Mouse (Mus musculus): ENCODE data around the gene Hmga1.

Gene Hmga1

DNA sequence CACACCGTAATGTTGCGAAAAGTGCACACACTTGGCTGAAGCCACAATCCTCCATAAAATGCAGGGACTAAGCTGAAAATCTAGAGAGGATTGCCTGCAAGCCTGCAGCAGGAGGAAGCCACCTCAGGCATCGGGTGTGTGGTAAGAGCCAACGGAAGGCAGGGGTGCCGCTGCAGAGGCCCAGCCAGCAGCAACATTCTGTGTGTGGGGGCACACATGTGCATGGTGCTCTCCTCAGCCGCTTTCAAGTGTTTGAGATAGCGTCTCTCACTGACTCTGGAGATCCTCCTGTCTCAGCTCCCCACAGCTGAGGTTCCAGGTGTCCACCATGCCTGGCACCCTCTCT lies 36.2 kb downstream of the Hmga1 start:
- DNase-seq, result no peak

DNA sequence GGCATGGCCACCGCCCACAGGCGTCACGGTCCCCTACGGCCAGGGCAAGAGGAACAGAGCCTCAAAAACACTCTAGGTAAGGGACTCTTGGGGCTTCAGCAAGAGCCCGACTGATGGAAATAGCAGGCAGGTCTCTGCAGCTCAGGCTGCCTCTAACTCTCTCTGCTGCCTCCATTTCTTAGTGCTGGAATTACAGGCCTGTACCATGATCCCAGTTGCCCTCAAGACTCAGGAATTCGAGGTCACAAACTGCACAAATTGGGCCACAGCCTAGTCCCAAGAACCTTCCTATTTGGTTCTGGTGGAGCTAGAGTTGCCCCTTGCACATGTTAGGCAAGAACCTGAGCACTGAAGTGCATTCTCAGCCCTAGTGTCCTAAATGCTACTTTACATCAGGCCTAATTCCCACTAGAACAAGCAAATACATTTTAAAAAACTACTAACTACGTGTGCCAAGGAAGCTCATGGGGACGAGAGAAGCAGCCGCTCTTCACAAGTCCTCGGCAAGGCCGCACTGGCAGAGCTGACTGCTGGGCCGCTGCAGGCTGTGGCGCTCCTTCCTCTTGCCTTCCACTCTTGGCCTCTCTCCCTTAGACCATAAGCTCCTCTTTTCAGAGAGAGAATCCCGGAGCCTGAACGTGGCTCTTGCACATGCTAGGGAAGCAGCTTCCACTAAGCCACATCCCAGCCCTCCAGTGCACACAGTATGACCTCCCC lies 39.5 kb downstream of the Hmga1 start:
- DNase-seq, result no peak

DNA sequence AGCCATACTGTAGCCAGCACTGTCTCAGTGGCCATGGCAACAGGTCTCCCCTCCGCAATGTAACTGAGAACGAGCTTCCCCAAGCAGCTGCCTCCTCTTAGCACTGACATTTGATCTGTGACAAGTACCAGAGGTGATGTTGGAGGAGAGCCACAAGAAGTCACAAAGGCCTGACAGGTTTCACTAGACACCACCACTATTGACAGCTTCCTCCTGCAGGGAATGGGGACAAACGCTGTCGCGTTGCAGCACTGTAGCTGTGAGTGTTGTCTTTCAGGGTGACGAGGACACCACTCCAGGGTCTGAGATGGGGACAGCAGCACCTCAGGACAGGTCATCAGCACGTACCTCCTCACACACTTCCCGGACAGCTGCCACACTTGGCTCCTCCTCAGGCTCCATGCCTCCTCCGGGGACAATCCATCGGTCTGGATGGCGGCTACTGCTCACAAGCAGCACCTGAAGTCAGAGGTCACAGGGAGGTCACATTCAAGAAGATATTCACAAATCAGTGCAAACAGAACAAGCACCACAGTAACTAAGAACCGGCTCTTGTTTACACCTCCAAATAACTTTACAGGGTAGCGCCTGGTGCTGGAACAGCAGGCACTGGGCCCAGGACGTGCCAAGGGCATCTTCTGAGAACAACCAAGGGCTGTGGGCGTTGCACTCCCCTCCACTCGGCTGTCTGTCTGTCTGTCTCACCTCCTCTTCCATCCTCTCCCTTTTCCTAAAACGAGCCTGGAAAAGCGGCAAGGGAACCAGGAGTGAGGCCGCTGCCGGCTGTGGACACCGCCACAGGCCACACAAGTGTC lies 40.3 kb downstream of the Hmga1 start:
- DNase-seq, result no peak

DNA sequence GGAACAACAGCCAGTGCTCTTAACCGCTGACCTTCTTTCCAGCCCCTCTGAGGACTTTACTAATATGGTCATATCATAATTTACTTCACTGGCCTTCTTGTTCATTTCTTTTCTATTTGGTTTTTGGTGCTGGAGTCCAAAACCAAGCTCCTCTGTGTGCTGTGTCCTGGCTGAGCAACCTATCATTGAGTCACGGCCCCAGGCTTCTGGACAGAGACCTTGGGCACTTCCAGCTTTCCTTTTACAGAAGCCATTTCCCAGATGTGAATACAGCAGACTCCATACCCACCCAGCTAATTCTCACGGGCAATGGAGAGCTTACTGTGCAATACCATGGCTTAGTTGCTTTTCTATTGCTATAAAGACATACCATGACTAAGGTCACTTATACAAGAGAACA lies 44.0 kb downstream of the Hmga1 start:
- no peak for DNase-seq

DNA sequence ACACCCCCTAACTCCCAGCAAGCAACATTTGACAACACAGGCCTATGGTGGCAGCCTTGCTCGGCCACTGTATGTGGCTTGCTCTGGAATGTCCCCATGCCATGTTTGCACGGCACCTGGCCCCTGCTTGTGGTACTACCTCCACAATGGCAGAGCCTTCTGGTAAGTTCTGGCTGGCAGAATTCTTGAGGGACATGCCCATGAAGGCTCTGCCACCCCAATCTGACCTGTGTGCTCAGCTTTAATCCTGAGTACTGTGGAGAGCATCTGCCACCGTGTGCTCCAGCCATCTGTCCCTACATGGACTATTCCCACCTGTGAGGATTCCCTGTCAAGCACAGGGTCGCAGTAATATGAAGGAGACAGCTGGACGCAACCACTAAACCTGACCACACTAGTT lies 44.6 kb downstream of the Hmga1 start:
- peak; percentile 87 for DNase-seq

DNA sequence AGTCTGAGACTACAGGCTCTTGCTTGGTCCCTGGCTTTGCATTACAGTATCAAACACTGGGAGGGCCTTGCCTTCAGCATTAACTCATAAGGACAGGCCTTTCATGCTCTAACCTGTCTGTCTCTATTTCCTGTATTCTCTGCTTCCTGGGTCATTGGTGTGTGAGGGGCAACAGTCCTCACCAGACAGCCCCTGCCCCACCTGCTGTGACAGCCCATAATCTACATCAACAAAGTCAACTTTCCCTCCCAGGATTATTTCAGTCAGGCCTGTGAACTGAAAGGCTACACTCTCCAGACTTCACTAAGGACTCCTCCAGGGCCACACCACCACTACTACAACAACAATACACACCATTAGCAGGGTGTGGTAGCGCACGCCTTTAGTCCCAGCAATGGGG lies 46.7 kb downstream of the Hmga1 start:
- DNase-seq, result no peak

DNA sequence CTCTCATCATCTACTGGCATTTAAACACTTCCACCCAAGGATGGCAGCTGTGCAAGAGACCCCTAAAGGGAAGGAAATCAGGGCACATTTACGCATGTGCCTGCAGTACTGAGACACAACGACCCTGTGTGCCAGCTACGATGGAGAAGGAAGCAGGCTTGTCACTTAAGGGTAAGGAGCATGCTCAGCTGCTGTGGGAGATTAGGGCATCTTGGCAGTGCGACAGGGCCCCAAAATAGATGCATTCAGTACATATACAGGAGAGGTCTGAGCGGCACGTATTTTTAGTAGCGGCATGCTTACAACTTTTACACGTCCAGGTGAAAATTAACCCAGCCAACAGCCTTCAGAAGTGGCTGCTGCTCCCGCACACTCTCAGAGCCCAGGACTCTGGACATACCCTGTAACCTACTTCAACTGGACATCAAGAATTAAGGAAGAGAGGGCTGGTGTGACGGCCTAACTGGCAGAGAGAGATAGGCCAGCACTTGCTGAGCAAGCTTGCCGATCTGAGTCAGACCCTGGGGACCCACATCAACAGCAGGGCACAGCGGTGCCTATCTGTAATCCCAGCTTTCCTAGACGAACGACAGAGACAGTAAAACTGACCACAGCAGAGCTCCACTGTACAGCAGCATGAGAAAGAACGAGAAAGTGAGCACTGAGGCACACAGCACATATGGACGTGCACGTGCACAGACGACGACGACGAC lies 47.4 kb downstream of the Hmga1 start:
- DNase-seq, result peak; percentile 60

DNA sequence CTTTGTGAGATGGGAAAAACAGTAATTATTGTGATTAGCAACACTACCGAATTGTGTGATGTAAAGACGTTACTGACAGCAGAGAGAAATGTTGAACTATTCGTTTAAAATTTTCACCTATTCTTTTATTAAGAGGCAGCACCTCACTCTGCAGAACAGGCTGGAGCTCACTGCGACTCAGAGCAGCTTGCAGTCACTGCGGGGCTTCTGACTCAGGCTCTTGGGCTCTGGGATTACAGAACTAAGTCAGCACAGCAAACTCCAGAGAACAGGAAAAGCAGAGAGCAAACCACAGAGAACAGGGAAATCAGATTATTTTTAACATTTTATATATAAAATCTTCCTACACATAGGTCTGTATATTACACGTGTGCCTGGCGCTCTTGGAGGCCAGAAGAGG lies 53.3 kb downstream of the Hmga1 start:
- no peak for DNase-seq

DNA sequence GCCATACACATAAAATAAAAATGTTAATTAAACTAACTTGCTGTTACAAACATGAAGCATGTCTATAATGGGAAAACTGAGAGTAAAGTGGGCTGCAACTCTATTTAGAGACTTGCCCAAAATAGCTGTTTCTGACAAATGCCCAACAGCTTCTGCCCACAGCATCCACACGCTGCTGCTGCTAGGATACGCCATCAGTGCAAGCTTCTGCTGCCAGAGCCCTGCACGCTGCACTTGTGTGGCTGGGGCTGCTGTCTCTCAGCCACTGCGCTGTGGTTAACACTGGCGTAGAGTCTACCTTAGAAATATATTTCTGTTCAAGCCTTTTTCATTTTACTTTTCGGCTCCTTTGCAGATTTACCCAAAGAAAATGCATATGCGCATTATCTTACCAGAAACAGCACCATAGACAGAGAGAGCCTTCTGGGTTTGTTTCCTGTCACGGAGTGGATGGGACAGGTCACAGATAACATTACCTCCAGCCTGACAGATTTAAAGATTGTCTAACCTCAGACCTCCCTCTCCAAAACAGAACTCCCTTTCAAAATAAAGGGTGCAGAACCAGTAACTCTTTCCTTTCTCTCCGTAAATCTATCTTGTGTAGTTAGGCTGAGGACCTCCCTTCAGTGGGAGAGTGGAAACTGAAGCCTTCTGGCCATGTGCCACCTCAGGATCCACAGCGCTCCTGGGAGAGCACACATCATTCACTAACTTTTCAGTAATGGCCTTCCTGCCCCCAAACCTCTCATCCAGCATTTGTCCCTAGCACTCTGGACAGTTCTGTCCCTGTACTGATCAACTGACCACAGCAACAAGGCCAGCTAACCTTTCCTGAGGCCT lies 54.6 kb downstream of the Hmga1 start:
- DNase-seq, result no peak

DNA sequence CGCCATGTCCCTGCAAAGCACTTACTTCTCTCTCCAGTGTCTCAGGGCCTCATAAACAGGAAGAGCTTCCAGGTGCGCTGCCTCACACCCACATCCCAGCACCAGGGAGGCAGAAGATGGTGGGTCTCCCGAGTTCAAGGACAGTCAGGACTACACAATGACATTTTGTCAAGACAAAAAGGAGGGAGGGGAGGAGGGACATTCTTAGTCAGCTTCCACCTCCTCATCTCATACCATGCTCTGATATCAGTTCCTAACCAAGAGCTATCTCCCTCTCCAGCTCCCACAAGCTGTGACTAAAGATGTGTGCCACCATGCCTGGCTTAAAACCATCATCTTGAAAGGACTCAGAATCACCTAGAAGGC lies 55.2 kb downstream of the Hmga1 start:
- DNase-seq, result no peak

DNA sequence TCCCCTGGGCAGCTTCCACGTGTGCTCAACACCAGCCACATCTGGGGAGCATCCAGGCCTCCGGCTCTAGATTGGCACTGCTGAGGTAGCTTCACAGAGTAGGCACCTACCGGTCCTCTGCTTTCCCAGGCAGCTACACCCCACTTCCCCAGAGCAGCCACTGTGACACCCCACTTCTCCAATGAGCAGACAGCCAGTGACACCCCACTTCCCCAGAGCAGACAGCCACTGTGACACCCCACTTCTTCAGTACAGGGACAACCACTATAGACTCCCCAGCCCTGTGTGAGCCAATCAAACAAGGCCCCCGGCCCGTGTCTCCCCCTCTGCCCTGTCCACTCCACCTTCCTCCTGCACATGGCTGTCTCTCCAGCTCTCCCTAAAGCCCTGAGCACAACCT lies 55.7 kb downstream of the Hmga1 start:
- DNase-seq, result no peak

DNA sequence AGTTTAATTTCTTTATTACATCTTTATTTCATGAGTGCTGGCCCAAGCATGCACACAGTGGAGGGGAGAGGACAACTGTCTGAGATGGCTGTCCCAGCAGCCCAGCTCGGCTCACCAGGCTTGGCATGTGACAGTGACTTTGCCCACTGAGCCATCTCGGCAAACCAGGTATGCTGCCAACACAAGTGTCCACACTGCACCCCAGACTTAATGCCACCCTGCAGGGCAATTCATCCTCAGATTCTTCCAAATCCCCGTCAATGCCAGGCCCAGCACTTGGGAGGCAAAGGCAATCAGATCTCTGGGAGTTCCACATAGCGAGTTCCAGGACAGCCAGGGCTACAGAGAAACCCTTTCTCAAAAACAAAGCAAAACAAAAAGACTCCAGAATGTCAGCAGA lies 56.7 kb downstream of the Hmga1 start:
- peak; percentile 67 for DNase-seq
